Mouse (Mus musculus): ENCODE data around the gene Rgs3. TPM values are rescaled to one million over a fixed set of nuclear protein-coding genes. Genes with fewer than 3 reads are reported as not detected.

Rgs3 gene
- polyA plus RNA-seq, 1 experiment from 2014 or later, result 6.6 TPM

GRCm38 (mm10) chr4:62533729-62534128 is 25.9 kb upstream of the Rgs3 start:
- H3K9me3 ChIP-seq (ENCODE audit: low read length), result no peaks in the 10 kb centered on the region
- H3K4me2 ChIP-seq (ENCODE audit: low read depth, low read length), result no peak overlapping the region
- no peaks in the 10 kb centered on the region for H3K36me3 ChIP-seq (replicated peaks; ENCODE audit: insufficient read depth, low read length)
- TF ChIP-seq CTCF (IDR thresholded peaks at IDR 0.05; ENCODE audit: low read depth) (no peak), EP300 (IDR thresholded peaks at IDR 0.05; ENCODE audit: low read depth) (no peak)
- no peaks in the 10 kb centered on the region for H3K27me3 ChIP-seq (ENCODE audit: insufficient read depth, low read length)
- H3K27ac ChIP-seq (ENCODE audit: low read depth), result no peak overlapping the region
- no peaks in the 10 kb centered on the region for H3K4me1 ChIP-seq (ENCODE audit: insufficient read depth)
- ATAC-seq (no peak), DNase-seq (no peak)
- 79% methylated on average over 6 of the region's 6 CpGs for WGBS (ENCODE audit: insufficient replicate concordance)
- H3K9ac ChIP-seq (replicated peaks), result no peak overlapping the region
- H3K4me3 ChIP-seq (ENCODE audit: low read depth, low read length), result no peak overlapping the region

- Histone ChIP-seq H3K9me3 (ENCODE audit: low read length) (no peaks in the 10 kb centered on the region), H3K27me3 (ENCODE audit: insufficient read depth, low read length) (no peaks in the 10 kb centered on the region), H3K9ac (replicated peaks) (no peak overlapping the region), H3K36me3 (replicated peaks; ENCODE audit: insufficient read depth, low read length) (no peaks in the 10 kb centered on the region), H3K4me3 (ENCODE audit: low read depth, low read length) (no peak overlapping the region), H3K27ac (ENCODE audit: low read depth) (no peak overlapping the region), H3K4me2 (ENCODE audit: low read depth, low read length) (no peak overlapping the region), H3K4me1 (ENCODE audit: insufficient read depth) (no peaks in the 10 kb centered on the region)
- no peak for DNase-seq
- WGBS (ENCODE audit: insufficient replicate concordance), result 80% methylated on average over 3 of the region's 3 CpGs
- ATAC-seq, result no peak
- TF ChIP-seq CTCF (IDR thresholded peaks at IDR 0.05; ENCODE audit: low read depth), result no peak
- TF ChIP-seq EP300 (IDR thresholded peaks at IDR 0.05; ENCODE audit: low read depth), result no peak
Observed at GRCm38 (mm10) chr4:62541802-62542201, 17.8 kb upstream of the Rgs3 start.

GRCm38 (mm10) chr4:62543782-62544181 is 15.9 kb upstream of the Rgs3 start:
- Histone ChIP-seq H3K4me2 (ENCODE audit: low read depth, low read length) (no peak overlapping the region), H3K4me3 (ENCODE audit: low read depth, low read length) (no peak overlapping the region), H3K27ac (ENCODE audit: low read depth) (no peak overlapping the region), H3K9me3 (ENCODE audit: low read length) (no peaks in the 10 kb centered on the region), H3K4me1 (ENCODE audit: insufficient read depth) (no peaks in the 10 kb centered on the region), H3K9ac (replicated peaks) (no peak overlapping the region), H3K36me3 (replicated peaks; ENCODE audit: insufficient read depth, low read length) (no peaks in the 10 kb centered on the region), H3K27me3 (ENCODE audit: insufficient read depth, low read length) (no peaks in the 10 kb centered on the region)
- DNase-seq (no peak), ATAC-seq (no peak)
- WGBS (ENCODE audit: insufficient replicate concordance), result 83% methylated on average over 6 of the region's 6 CpGs
- TF ChIP-seq CTCF (IDR thresholded peaks at IDR 0.05; ENCODE audit: low read depth) (no peak), EP300 (IDR thresholded peaks at IDR 0.05; ENCODE audit: low read depth) (no peak)

GRCm38 (mm10) chr4:62544801-62545200 is 14.8 kb upstream of the Rgs3 start:
- H3K27me3 ChIP-seq (ENCODE audit: insufficient read depth, low read length), result no peaks in the 10 kb centered on the region
- no peak for DNase-seq
- H3K4me3 ChIP-seq (ENCODE audit: low read depth, low read length), result no peak overlapping the region
- no peaks in the 10 kb centered on the region for H3K36me3 ChIP-seq (replicated peaks; ENCODE audit: insufficient read depth, low read length)
- no peaks in the 10 kb centered on the region for H3K9me3 ChIP-seq (ENCODE audit: low read length)
- TF ChIP-seq CTCF (IDR thresholded peaks at IDR 0.05; ENCODE audit: low read depth) (no peak), EP300 (IDR thresholded peaks at IDR 0.05; ENCODE audit: low read depth) (no peak)
- H3K4me2 ChIP-seq (ENCODE audit: low read depth, low read length), result no peak overlapping the region
- no peak overlapping the region for H3K27ac ChIP-seq (ENCODE audit: low read depth)
- H3K9ac ChIP-seq (replicated peaks), result no peak overlapping the region
- no peaks in the 10 kb centered on the region for H3K4me1 ChIP-seq (ENCODE audit: insufficient read depth)
- no peak for ATAC-seq

DNA sequence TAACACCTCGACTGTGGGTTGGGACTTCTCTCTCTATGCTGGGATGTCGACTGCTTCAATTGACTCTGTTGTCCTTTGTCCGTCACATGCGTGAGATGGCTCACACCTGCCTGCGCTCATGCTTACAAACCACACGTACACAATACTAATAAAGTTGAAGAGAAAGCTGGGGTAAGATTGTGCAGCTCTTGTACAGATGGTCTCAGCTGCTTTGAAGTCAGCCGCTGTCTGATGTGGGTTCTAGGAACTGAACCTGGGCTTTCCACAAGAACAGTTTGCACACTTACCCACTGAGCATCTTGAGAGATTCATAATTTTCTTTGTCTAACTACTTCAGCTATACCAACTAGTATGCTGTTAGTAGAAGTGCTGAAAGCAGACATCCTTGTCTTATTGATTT is 7.7 kb upstream of the Rgs3 start:
- ATAC-seq (no peak), DNase-seq (no peak)

DNA sequence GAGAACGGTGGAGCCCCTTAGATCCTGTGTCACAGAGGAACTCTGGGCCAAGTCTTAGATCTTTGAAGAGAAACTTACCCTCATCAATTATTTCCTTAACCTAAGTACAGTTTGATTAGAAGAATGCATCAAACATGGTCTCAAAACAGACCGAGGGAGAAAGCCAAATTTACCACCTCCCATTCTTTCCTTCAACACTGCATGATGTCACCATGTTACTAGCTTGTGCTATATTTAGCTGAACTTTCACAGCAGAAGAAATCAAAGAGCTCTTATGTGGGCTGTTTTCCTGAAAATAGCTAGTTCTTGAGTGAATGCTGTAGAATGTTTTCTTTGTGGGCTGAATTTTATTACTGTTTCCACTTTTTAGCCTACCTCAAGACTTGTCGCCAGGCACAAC is 2.2 kb upstream of the Rgs3 start:
- no peaks in the 10 kb centered on the region for H3K9me3 ChIP-seq (ENCODE audit: low read length)
- H3K36me3 ChIP-seq (replicated peaks; ENCODE audit: insufficient read depth, low read length), result no peaks in the 10 kb centered on the region
- no peak overlapping the region for H3K4me2 ChIP-seq (ENCODE audit: low read depth, low read length)
- no peak overlapping the region for H3K4me3 ChIP-seq (ENCODE audit: low read depth, low read length)
- H3K4me1 ChIP-seq (ENCODE audit: insufficient read depth), result no peaks in the 10 kb centered on the region
- no peak for DNase-seq
- no peaks in the 10 kb centered on the region for H3K27me3 ChIP-seq (ENCODE audit: insufficient read depth, low read length)
- H3K27ac ChIP-seq (ENCODE audit: low read depth), result no peak overlapping the region
- H3K9ac ChIP-seq (replicated peaks), result no peak overlapping the region
- ATAC-seq, result no peak
- TF ChIP-seq CTCF (IDR thresholded peaks at IDR 0.05; ENCODE audit: low read depth), result no peak
- TF ChIP-seq EP300 (IDR thresholded peaks at IDR 0.05; ENCODE audit: low read depth), result no peak
- 56% methylated on average over 3 of the region's 3 CpGs for WGBS (ENCODE audit: insufficient replicate concordance)

More for the DNA sequence above, 7.7 kb upstream of the Rgs3 start:
- 73% methylated on average over 7 of the region's 7 CpGs for WGBS (ENCODE audit: insufficient replicate concordance)
- Histone ChIP-seq H3K4me3 (ENCODE audit: low read depth, low read length) (no peak overlapping the region), H3K9ac (replicated peaks) (no peak overlapping the region), H3K27me3 (ENCODE audit: insufficient read depth, low read length) (0 out of 2 replicates have a peak, but pooled peaks cover 4% of the 10 kb centered on the region), H3K27ac (ENCODE audit: low read depth) (no peak overlapping the region), H3K4me1 (ENCODE audit: insufficient read depth) (no peaks in the 10 kb centered on the region), H3K9me3 (ENCODE audit: low read length) (no peaks in the 10 kb centered on the region), H3K4me2 (ENCODE audit: low read depth, low read length) (no peak overlapping the region), H3K36me3 (replicated peaks; ENCODE audit: insufficient read depth, low read length) (no peaks in the 10 kb centered on the region)
- no peak for TF ChIP-seq CTCF (IDR thresholded peaks at IDR 0.05; ENCODE audit: low read depth)
- no peak for TF ChIP-seq EP300 (IDR thresholded peaks at IDR 0.05; ENCODE audit: low read depth)

Measured in liver, postnatal 0 days (tissue).